Mouse (Mus musculus): ENCODE measurements around the gene Upf2. TPM values are rescaled to one million over a fixed set of nuclear protein-coding genes. Genes with fewer than 3 reads are reported as not detected.
"Not testable (repeated sequence)": the region's sequence is repeated elsewhere in the genome, so short reads cannot be mapped to it uniquely, and the experiment has no call there.

Upf2 gene
- polyA plus RNA-seq, 1 experiment from 2014 or later, result 4.5 TPM

DNA sequence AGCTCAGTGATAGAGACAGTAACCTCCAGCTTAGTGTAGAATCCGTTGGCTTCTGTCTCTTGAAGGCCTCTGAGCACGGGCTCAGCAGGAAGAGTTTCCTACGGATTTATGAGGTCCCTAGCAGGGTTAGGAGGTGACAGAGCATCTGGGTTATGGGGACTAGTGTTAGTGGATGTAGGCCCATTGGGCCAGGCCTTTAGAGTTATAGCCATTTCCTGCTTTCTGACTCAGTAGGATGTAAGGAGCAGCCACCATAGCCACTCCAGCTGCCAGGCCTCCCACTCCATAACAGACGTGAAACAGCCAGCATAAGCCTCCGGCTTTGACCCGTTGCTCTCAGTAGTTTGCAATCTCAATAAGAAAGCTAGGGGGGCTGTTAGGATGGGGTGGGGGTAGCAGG lies 15.2 kb upstream of the Upf2 start:
- H3K27me3 ChIP-seq, result no peaks in the 10 kb centered on the region
- 64% methylated on average over 6 of the region's 6 CpGs for WGBS (ENCODE audit: insufficient replicate concordance)
- H3K36me3 ChIP-seq, result no peaks in the 10 kb centered on the region
- H3K4me3 ChIP-seq (replicated peaks), result no peak overlapping the region
- 0 out of 2 replicates have a peak overlapping the region, but pooled peaks have one; percentile 29 for H3K27ac ChIP-seq
- H3K4me1 ChIP-seq (replicated peaks), result peaks cover 20% of the 10 kb centered on the region
- H3K4me2 ChIP-seq, result no peak overlapping the region
- ATAC-seq (ENCODE audit: low read depth) (no peak), DNase-seq (no peak)
- no peak overlapping the region for H3K9ac ChIP-seq
- no peaks in the 10 kb centered on the region for H3K9me3 ChIP-seq (replicated peaks)

GRCm38 (mm10) chr2:5936550-5936949 lies 14.7 kb upstream of the Upf2 start:
- ATAC-seq (ENCODE audit: low read depth), result no peak
- 67% methylated on average over 4 of the region's 4 CpGs for WGBS (ENCODE audit: insufficient replicate concordance)
- Histone ChIP-seq H3K36me3 (no peaks in the 10 kb centered on the region), H3K27ac (no peak overlapping the region), H3K4me3 (replicated peaks) (no peak overlapping the region), H3K4me2 (no peak overlapping the region), H3K9ac (no peak overlapping the region), H3K9me3 (replicated peaks) (no peaks in the 10 kb centered on the region), H3K27me3 (no peaks in the 10 kb centered on the region), H3K4me1 (replicated peaks) (peaks cover 25% of the 10 kb centered on the region)
- no peak for DNase-seq

DNA sequence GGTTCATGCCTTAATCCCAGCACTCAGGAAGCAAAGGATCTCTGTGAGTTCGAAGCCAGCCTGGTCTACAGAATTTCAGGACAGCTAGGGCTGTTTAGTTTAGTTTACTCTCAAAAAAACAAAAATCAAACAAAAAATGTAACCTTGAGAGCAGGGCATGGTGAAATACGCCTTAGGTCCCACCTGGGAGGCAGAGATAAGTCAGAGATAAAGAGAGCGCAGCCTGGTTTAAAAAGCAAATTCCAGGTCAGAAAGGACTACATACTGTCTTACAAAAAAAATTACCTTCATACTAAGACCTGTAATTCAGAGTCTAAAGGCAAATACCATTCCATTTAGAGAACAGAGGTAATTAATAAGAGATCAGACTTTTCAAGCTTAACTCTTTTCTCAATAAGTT lies 11.9 kb upstream of the Upf2 start:
- DNase-seq, result no peak
- WGBS (ENCODE audit: insufficient replicate concordance), result 38% methylated on average over 3 of the region's 3 CpGs
- Histone ChIP-seq H3K36me3 (no peaks in the 10 kb centered on the region), H3K4me2 (0 out of 2 replicates have a peak overlapping the region, but pooled peaks have one; percentile 7), H3K9me3 (replicated peaks) (no peaks in the 10 kb centered on the region), H3K4me1 (replicated peaks) (peaks cover 44% of the 10 kb centered on the region), H3K27me3 (no peaks in the 10 kb centered on the region), H3K4me3 (replicated peaks) (no peak overlapping the region), H3K9ac (0 out of 2 replicates have a peak overlapping the region, but pooled peaks have one; percentile 3), H3K27ac (no peak overlapping the region)
- ATAC-seq (ENCODE audit: low read depth), result no peak

DNA sequence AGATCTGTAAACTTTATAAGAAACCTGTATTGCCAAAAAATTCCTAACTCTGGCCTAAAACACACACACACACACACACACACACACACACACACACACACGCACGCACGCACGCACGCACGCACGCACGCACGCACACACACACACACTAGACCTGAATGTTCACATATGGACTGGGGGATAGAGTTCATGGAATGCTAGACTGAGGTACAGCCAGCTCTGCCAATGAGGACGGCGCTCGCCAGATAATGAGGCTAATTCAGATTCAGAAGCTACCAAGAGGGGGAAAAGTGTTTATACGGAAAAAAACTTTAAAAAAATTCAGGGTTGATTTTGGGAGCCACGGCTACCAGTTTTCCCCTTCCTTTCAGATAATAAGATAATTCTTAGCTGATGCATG lies 11.4 kb upstream of the Upf2 start:
- H3K9ac ChIP-seq, result no peak overlapping the region

DNA sequence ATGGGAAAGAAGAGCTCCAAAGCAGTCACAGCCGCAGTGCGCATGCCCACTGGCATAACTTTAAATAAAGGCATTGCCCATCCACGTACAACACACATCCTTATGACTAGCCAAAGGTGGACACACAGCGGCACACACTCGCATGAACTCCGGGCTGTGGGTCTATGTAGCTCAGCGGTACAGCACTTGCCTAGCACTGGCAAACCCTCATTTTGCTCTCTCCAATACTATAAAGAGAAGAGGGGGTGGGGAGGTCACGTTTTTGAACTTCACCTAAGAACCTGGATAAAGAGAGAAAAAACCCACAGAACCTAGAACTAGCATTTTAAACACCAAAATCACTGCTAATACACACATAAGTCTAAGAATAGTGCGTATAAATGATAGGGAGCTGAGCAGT lies 10.3 kb upstream of the Upf2 start:
- no peaks in the 10 kb centered on the region for H3K9me3 ChIP-seq (replicated peaks)
- H3K4me2 ChIP-seq, result no peak overlapping the region
- H3K27ac ChIP-seq, result no peak overlapping the region
- peaks cover 56% of the 10 kb centered on the region for H3K4me1 ChIP-seq (replicated peaks)
- no peaks in the 10 kb centered on the region for H3K36me3 ChIP-seq
- DNase-seq (no peak), ATAC-seq (ENCODE audit: low read depth) (no peak)
- WGBS (ENCODE audit: insufficient replicate concordance), result 83% methylated on average over 9 of the region's 9 CpGs
- H3K27me3 ChIP-seq, result no peaks in the 10 kb centered on the region
- no peak overlapping the region for H3K4me3 ChIP-seq (replicated peaks)
- H3K9ac ChIP-seq, result no peak overlapping the region

More for the DNA sequence above, 11.4 kb upstream of the Upf2 start:
- no peak for ATAC-seq (ENCODE audit: low read depth)
- no peaks in the 10 kb centered on the region for H3K9me3 ChIP-seq (replicated peaks)
- DNase-seq, result no peak
- 72% methylated on average over 14 of the region's 14 CpGs for WGBS (ENCODE audit: insufficient replicate concordance)
- H3K27ac ChIP-seq, result no peak overlapping the region
- H3K4me2 ChIP-seq, result no peak overlapping the region
- H3K4me1 ChIP-seq (replicated peaks), result peaks cover 48% of the 10 kb centered on the region
- no peaks in the 10 kb centered on the region for H3K27me3 ChIP-seq
- H3K4me3 ChIP-seq (replicated peaks), result no peak overlapping the region
- H3K36me3 ChIP-seq, result no peaks in the 10 kb centered on the region

DNA sequence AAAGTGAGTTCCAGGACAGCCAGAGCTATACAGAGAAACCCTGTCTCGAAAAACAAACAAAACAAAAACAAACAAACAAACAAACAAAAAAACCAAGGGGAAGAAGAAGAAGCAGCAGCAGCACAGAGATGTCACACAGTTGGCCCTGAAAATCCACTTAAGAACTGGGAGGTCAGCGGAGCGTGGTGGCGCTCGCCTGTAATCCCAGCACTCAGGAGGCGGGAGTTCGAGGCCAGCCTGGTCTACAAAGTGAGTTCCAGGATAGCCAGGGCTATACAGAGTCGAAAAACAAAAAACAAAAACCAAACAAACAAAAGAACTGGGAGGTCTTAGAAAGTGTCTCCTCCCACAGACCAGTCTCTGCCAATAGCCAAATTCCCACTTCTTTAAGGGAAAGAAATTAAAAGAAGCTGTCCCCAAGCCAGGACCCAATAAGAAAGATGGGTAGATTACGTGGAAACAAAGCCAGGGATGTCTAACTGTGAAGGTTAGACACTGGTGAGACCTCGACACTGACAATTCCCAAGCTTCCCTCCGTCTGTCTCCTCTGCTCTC lies 9.3 kb upstream of the Upf2 start:
- Histone ChIP-seq H3K4me2 (peak overlapping the region; percentile 92), H3K4me3 (replicated peaks) (peak overlapping the region; percentile 70), H3K9me3 (replicated peaks) (no peaks in the 10 kb centered on the region), H3K36me3 (no peaks in the 10 kb centered on the region), H3K27ac (peak overlapping the region; percentile 21; the same call in 1 of the 2 replicates), H3K9ac (peak overlapping the region; percentile 78), H3K27me3 (no peaks in the 10 kb centered on the region), H3K4me1 (replicated peaks) (peaks cover 66% of the 10 kb centered on the region)
- 58% methylated on average over 11 of the region's 11 CpGs for WGBS (ENCODE audit: insufficient replicate concordance)
- DNase-seq (no peak), ATAC-seq (ENCODE audit: low read depth) (no peak)

- DNase-seq (peak; percentile 58), ATAC-seq (ENCODE audit: low read depth) (peak; percentile 87)
- Histone ChIP-seq H3K9me3 (replicated peaks) (no peaks in the 10 kb centered on the region), H3K27me3 (no peaks in the 10 kb centered on the region), H3K9ac (peak within 1 kb of the TSS; percentile 78), H3K27ac (peak within 1 kb of the TSS; percentile 36), H3K4me3 (replicated peaks) (peak within 1 kb of the TSS; percentile 70), H3K4me2 (peak within 1 kb of the TSS; percentile 92), H3K36me3 (no peaks in the 10 kb centered on the region), H3K4me1 (replicated peaks) (peaks cover 69% of the 10 kb centered on the region)
- WGBS (ENCODE audit: insufficient replicate concordance), result 1% methylated on average over 36 of the region's 36 CpGs
These were observed 8.7 kb upstream of the Upf2 start, which contains the start of gene Dhtkd1 for GRCm38 (mm10) chr2:5942416-5943032. Dhtkd1 (minus strand) TSS chr2:5942792.

DNA sequence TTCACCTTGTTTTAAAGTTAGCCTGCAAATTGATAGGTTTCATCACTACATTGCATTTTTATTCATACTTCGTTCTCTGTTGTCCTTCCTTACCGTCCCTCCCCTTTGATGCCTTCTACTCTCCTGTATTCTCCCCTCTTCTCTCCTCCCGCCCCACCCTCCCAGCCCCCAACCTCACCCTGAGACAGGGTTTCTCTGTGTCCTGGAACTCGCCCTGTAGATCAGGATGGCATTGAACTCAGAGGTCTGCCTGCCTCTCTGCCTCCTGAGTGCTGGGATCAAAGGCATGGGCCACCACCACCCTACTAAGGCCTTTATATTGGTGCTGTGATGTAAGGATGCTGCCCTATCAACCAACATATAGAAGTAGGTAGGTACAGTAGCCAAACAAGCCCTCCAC lies 8.2 kb upstream of the Upf2 start:
- peak overlapping the region; percentile 36; the same call in 1 of the 2 replicates for H3K27ac ChIP-seq
- H3K9me3 ChIP-seq (replicated peaks), result no peaks in the 10 kb centered on the region
- H3K4me3 ChIP-seq (replicated peaks), result peak overlapping the region; percentile 70
- H3K27me3 ChIP-seq, result no peaks in the 10 kb centered on the region
- 47% methylated on average over 4 of the region's 4 CpGs for WGBS (ENCODE audit: insufficient replicate concordance)
- no peak for DNase-seq
- ATAC-seq (ENCODE audit: low read depth), result no peak
- peak overlapping the region; percentile 92 for H3K4me2 ChIP-seq
- no peak overlapping the region for H3K9ac ChIP-seq
- peaks cover 69% of the 10 kb centered on the region for H3K4me1 ChIP-seq (replicated peaks)
- H3K36me3 ChIP-seq, result no peaks in the 10 kb centered on the region

- Histone ChIP-seq H3K4me2 (peak overlapping the region; percentile 29), H3K27me3 (no peaks in the 10 kb centered on the region), H3K4me3 (replicated peaks) (no peak overlapping the region), H3K27ac (peak overlapping the region; percentile 70), H3K36me3 (no peaks in the 10 kb centered on the region), H3K4me1 (replicated peaks) (peaks cover 69% of the 10 kb centered on the region), H3K9me3 (replicated peaks) (no peaks in the 10 kb centered on the region), H3K9ac (no peak overlapping the region)
- DNase-seq, result no peak
- WGBS (ENCODE audit: insufficient replicate concordance), result 25% methylated on average over 1 of the region's 1 CpGs
- ATAC-seq (ENCODE audit: low read depth), result peak; percentile 43; the same call in 1 of the 2 replicates
These were observed 5.6 kb upstream of the Upf2 start for GRCm38 (mm10) chr2:5945629-5946028.

GRCm38 (mm10) chr2:5946876-5947275 lies 4.4 kb upstream of the Upf2 start:
- Histone ChIP-seq H3K36me3 (no peaks in the 10 kb centered on the region), H3K4me3 (replicated peaks) (no peak overlapping the region), H3K9me3 (replicated peaks) (no peaks in the 10 kb centered on the region), H3K4me1 (replicated peaks) (peaks cover 58% of the 10 kb centered on the region), H3K9ac (no peak overlapping the region), H3K27me3 (no peaks in the 10 kb centered on the region), H3K27ac (peak overlapping the region; percentile 26; the same call in 1 of the 2 replicates), H3K4me2 (no peak overlapping the region)
- no peak for ATAC-seq (ENCODE audit: low read depth)
- 75% methylated on average over 3 of the region's 3 CpGs for WGBS (ENCODE audit: insufficient replicate concordance)
- no peak for DNase-seq

DNA sequence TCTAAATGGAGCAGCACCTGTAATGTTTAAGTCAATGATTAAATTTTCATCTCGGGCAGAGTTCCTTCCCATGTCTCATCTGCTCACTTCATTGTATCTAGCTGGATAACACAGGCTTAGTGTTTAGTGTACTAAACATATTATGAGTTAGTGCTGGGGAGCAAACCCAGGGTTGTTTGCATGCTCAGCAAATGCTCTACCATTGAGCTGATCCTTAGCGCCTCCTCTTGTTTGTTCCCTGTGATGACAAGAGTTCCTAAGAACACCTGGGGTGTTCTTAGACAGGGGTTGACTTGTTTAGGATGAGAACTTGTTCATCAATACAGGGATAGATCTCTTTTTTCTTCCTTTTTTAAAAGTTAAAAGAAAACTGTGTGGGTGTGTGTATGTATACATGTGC lies 2.3 kb upstream of the Upf2 start:
- Histone ChIP-seq H3K36me3 (no peaks in the 10 kb centered on the region), H3K27me3 (no peaks in the 10 kb centered on the region), H3K4me2 (no peak overlapping the region), H3K9me3 (replicated peaks) (no peaks in the 10 kb centered on the region), H3K27ac (no peak overlapping the region), H3K9ac (no peak overlapping the region), H3K4me1 (replicated peaks) (peaks cover 56% of the 10 kb centered on the region), H3K4me3 (replicated peaks) (no peak overlapping the region)
- WGBS (ENCODE audit: insufficient replicate concordance), result 86% methylated on average over 2 of the region's 2 CpGs
- ATAC-seq (ENCODE audit: low read depth), result no peak
- DNase-seq, result no peak

DNA sequence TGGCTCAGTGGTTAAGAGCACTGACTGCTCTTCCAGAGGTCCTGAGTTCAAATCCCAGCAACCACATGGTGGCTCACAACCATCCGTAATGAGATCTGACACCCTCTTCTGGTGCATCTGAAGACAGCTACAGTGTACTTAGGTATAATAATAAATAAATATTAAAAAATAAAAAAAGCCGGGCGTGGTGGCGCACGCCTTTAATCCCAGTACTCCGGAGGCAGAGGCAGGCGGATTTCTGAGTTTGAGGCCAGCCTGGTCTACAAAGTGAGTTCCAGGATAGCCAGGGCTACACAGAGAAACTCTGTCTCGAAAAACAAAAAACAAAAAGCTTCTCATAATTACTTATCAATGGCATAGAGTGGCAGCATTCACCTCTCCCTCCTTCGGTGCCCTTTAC lies 1.4 kb upstream of the Upf2 start:
- 85% methylated on average over 9 of the region's 9 CpGs for WGBS (ENCODE audit: insufficient replicate concordance)
- Histone ChIP-seq H3K4me1 (replicated peaks) (peaks cover 54% of the 10 kb centered on the region), H3K4me3 (replicated peaks) (peak overlapping the region; percentile 84), H3K27ac (peak overlapping the region; percentile 77), H3K4me2 (peak overlapping the region; percentile 76), H3K9ac (peak overlapping the region; percentile 94)
- H3K27me3 ChIP-seq; ATAC-seq (ENCODE audit: low read depth); H3K36me3 ChIP-seq; H3K9me3 ChIP-seq (replicated peaks); DNase-seq: not testable (repeated sequence)
